Mouse (Mus musculus) 3134 (cell line): ENCODE measurements at regions not wholly inside any gene's neighbourhood (a gene's known extent, or its start where the extent isn't known, plus 50 kb on each side); places are given as distances from the start of the nearest gene placed in this dataset.

Experiments used
- DNase-seq: peaks from one replicate; pipeline ENCODE4 v3.0.0-alpha.2; 2011; ENCODE audit warnings: low spot score; ENCODE audit not compliant: insufficient read length; ENCODE audit errors: extremely low read depth

- DNase-seq = no peak
Measured at GRCm38 (mm10) chr11:56166849-56167248, 126.0 kb upstream of the Nmur2 start.

- DNase-seq = no peak
Measured at GRCm38 (mm10) chr11:56165759-56166158, 124.9 kb upstream of the Nmur2 start.

GRCm38 (mm10) chr11:56160286-56160685 is 119.5 kb upstream of the Nmur2 start:
- DNase-seq = no peak

GRCm38 (mm10) chr11:56159412-56160074 is 118.7 kb upstream of the Nmur2 start:
- peak; percentile 5 for DNase-seq

- no peak for DNase-seq
Measured at GRCm38 (mm10) chr11:56150825-56151342, 110.1 kb upstream of the Nmur2 start.

GRCm38 (mm10) chr11:56149752-56150151 is 108.9 kb upstream of the Nmur2 start:
- DNase-seq = no peak

GRCm38 (mm10) chr11:56148956-56149355 is 108.1 kb upstream of the Nmur2 start:
- no peak for DNase-seq

GRCm38 (mm10) chr11:56146708-56147107 is 105.9 kb upstream of the Nmur2 start:
- no peak for DNase-seq

GRCm38 (mm10) chr11:56131339-56131823 is 90.6 kb upstream of the Nmur2 start:
- DNase-seq = peak; percentile 17

GRCm38 (mm10) chr11:56116553-56117232 is 75.9 kb upstream of the Nmur2 start:
- no peak for DNase-seq

GRCm38 (mm10) chr11:56107929-56108328 is 67.1 kb upstream of the Nmur2 start:
- no peak for DNase-seq

GRCm38 (mm10) chr11:56105632-56106031 is 64.8 kb upstream of the Nmur2 start:
- DNase-seq = no peak

GRCm38 (mm10) chr11:56092891-56093290 is 52.1 kb upstream of the Nmur2 start:
- no peak for DNase-seq
